Mouse (Mus musculus): ENCODE results near the gene Prph.
A peak's percentile ranks its signal among the peaks of the same experiment; 100 is the strongest.
"Not testable (repeated sequence)": the region's sequence is repeated elsewhere in the genome, so short reads cannot be mapped to it uniquely, and the experiment has no call there.

The Prph gene

DNA sequence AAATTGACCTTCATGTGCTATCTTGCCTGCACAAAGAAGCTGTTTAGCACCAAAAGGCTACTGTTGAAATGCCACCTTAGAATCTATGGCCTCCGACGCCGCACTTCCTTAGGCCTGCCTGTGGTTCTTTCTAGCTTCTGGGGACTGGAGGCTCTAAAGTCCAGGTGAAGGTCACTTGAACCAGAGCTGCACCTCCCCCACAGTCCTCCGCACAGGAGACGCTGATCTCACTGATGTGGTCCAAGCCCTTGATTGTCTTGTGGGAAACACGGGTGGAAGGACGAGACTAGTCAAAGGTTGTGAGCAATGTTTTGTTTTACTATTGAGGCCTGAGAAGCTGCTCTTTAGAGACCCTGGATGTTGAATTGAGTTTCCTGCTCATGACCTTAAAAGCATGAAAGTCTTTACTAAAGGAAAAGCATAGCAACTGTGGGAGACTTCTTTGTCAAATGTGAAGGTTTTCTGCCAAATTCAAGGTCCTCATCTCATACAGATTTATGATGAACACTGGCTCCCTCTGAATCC, 22.2 kb upstream of the Prph start:
- DNase-seq (ENCODE audit: inconsistent age in 2 of 2, low spot score in 1 of 2), result peak; percentile 76 to 91

- DNase-seq (ENCODE audit: inconsistent age in 2 of 2, low spot score in 1 of 2), result peak; percentile 83 to 88
Measured at GRCm38 (mm10) chr15:99033498-99034270, 21.3 kb upstream of the Prph start.

DNA sequence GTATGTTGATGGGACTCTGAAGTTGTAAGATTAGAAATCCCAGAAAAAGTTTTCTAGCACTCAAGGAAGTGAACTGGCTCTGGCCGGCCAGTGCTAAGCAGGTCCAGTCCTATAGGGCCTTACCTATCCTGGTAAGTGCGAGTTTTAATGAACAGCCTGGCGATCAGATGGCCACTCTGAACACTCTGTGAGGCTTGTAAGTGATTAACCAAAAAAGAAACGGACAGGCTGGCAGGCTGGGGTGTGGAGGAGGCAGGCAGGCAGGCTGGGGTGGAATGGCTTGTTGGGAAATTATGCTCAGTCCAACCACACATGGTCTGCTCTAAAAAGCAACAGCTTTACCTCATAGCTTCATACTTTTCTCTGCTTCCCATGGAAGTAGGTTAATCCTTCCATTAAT, 19.5 kb upstream of the Prph start:
- no peak for DNase-seq (ENCODE audit: inconsistent age in 2 of 2, low spot score in 1 of 2)

GRCm38 (mm10) chr15:99036249-99036905, 18.6 kb upstream of the Prph start:
- DNase-seq (ENCODE audit: inconsistent age in 2 of 2, low spot score in 1 of 2), result peak; percentile 55 to 80

GRCm38 (mm10) chr15:99038025-99038424, 16.9 kb upstream of the Prph start:
- no peak for DNase-seq (ENCODE audit: inconsistent age in 2 of 2, low spot score in 1 of 2)

GRCm38 (mm10) chr15:99038797-99039196, 16.2 kb upstream of the Prph start:
- no peak for DNase-seq (ENCODE audit: inconsistent age in 2 of 2, low spot score in 1 of 2)

DNA sequence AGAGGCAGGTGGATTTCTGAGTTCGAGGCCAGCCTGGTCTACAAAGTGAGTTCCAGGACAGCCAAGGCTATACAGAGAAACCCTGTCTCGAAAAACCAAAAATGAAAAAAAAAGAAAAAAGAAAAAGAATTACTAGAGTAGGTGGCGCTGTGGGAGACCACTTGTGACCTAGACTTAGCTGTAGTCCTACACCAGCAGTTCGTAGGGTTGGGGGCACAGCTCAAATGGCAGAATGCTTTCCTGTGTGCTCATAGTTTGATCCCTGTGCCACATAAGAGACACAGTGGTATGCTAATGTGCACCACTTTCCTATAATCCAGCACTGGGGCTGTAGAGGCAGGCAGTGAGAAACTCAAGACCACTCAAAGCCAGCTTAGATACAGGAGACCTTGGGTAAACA, 15.7 kb upstream of the Prph start:
- peak in 1 of 2 experiments; percentile 32 for DNase-seq (ENCODE audit: inconsistent age in 2 of 2, low spot score in 1 of 2)

DNA sequence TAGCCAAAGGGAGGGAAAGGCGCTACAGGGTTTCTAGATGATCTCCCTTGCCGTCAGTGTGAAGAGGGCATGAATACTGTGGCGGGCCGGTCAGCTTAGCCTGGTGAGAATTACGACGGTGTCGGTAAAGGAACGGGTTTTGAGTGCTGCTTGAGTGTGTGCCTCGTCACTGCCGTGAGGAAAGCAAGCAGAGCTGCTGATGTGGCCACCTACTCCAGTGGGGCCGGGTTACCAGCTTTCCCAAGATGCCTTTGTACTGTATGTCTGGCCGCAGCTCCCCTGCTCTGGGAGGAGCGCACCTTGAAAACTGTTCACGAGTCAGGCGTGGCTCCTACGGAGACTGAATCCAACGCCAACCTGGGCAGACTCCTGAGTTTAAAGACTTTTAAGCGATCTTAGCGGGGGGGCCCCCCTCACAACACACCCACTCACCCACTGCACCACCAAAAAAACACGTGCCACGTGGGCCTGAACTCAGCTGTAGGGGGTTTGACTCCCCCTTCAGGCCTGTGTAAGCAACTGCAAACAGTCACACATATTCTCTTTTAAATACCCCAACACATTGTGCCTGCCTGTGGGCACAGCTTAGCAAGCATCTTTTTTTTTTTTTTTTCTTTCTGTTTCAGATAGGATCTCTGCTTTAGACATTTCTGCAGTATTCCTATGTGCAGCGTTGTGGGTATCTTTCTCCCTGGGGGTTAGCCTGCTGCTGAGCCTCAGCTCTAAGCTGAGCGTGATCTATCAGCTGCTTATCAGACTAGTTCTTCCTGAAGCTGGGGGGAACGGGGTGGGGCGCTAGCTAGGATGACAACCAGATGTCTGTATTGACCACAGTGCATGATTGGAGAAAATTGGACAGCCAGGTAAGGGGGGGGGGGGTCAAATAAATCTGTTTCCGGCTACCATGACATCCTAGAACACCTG, 14.7 kb upstream of the Prph start:
- DNase-seq (ENCODE audit: inconsistent age in 2 of 2, low spot score in 1 of 2), result peak in 1 of 2 experiments; percentile 40

- peak; percentile 69 to 83 for DNase-seq (ENCODE audit: inconsistent age in 2 of 2, low spot score in 1 of 2)
Measured at GRCm38 (mm10) chr15:99040920-99041856, 13.8 kb upstream of the Prph start.

DNA sequence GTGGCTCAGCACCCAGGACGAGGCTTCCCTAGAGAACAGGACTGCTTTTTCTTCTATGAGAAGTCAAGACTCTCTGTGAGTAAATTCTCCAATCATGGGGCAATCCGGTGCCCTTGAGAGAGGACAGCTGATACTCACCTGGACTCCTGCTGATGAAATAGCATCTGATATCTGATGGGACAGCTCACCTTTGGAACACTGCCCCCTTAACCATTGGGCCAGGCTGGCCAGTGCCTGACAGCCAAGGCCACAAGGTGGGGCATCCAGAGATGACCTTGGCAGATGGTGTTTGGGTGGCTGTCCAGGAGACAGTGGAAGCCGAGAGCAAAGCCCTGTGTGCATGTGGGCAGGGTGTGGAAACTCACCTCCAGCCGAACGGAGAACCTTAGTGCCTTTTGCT, 12.6 kb upstream of the Prph start:
- peak; percentile 56 to 71 for DNase-seq (ENCODE audit: inconsistent age in 2 of 2, low spot score in 1 of 2)

DNA sequence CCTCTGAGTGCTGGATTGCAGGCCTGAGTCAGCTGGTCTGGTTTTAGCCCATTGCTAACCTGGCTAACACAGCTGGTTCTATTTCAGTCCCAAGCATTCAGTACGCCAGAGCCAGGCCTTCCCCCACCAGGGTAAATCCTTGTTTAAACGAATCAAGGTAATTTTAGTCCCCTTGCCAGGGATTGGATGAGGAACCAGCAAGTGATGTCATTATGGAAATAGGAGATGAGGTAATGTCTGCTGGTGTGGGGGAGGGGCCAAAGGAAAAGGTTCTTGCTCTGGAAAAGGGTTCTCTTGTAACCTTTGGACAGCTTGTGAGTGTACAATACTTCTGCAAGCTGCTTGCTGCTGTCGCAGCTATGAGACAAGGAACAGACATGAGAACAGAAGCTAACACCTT, 10.1 kb upstream of the Prph start:
- DNase-seq (ENCODE audit: inconsistent age in 2 of 2, low spot score in 1 of 2), result peak in 1 of 2 experiments; percentile 63

- DNase-seq (ENCODE audit: inconsistent age in 2 of 2, low spot score in 1 of 2), result not testable (repeated sequence)
Measured at GRCm38 (mm10) chr15:99045734-99046133, 9.2 kb upstream of the Prph start.

- DNase-seq (ENCODE audit: inconsistent age in 2 of 2, low spot score in 1 of 2), result peak in 1 of 2 experiments; percentile 86
Measured at GRCm38 (mm10) chr15:99049473-99050253, 5.3 kb upstream of the Prph start.

DNA sequence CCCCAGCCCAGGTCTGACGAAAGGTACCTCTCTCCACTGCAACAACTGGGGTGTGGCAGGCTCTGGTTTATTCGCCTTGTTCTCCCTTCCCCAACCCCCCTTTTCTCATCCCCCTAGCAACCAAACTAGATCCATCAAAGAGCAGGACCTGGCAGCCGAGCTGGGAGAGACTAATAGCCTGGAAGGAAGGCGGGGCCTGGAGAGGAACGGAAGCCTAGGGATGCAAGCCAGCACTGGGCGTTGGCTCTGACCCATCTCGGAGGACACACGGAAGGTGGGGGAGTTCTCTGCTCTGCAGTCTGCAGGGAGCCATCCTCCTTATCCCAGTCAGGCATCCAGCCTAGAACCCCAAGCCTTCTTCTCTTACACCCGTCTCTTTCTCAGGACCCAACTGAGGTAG, 1.6 kb upstream of the Prph start:
- no peak for DNase-seq (ENCODE audit: inconsistent age in 2 of 2, low spot score in 1 of 2)

- DNase-seq (ENCODE audit: inconsistent age in 2 of 2, low spot score in 1 of 2), result peak in 1 of 2 experiments; percentile 57
Measured at GRCm38 (mm10) chr15:99055511-99055961, 562 bp downstream of the Prph start.

DNA sequence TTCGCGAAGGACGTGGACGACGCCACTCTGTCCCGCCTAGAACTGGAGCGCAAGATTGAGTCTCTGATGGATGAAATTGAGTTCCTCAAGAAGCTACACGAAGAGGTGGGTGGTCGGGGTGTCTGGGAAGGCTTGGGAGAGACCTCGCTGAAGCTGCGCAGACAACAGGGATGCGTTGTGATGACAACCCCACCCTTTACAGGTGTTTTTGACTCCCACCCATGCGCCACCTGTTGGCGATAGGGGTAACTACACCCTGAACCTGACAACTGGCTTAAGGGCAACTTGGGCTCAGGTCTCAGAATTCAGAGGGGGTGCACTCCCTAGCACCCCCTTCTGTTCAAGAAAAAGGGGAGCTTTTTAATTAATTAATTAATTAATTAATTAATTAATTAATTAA, 1.4 kb downstream of the Prph start:
- peak in 1 of 2 experiments; percentile 57 for DNase-seq (ENCODE audit: inconsistent age in 2 of 2, low spot score in 1 of 2)

DNA sequence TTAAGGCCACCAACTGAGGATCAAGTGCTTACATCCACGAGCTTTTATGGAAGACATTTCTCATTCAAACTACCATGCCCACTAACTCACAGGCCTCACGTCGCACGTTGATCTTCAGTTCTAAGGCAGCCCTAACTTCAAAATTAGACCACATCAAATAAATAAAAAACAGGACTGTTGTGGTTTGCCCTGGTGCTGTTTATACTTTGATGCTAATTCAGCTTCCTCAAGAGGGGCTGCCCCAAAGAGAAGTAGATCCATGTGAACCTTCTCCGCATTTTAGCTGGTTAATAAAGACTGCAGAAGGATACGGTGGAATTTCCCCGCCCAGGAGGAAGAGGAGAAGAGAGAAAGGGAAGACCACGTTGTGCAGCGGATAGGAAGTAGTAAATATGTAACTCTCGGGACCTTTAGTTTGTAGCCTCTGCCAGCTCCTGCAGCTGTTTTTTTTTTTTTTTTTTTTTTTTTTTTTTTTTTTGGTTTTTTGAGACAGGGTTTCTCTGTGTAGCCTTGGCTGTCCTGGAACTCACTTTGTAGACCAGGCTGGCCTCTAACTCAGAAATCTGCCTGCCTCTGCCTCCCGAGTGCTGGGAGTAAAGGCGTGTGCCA, 10.7 kb downstream of the Prph start:
- DNase-seq (ENCODE audit: inconsistent age in 2 of 2, low spot score in 1 of 2), result no peak

- no peak for DNase-seq (ENCODE audit: inconsistent age in 2 of 2, low spot score in 1 of 2)
Measured at GRCm38 (mm10) chr15:99071988-99072387, 17.0 kb downstream of the Prph start.
